Mouse (Mus musculus) thymus, postnatal 10 days (tissue): ENCODE measurements around the gene Snd1.

Experiments
- DNase-seq, 2 experiments: peaks; one replicate each; pipeline ENCODE4 v3.0.0; 2021; ENCODE audit warnings: low spot score in 2 of 2

The Snd1 gene

DNA sequence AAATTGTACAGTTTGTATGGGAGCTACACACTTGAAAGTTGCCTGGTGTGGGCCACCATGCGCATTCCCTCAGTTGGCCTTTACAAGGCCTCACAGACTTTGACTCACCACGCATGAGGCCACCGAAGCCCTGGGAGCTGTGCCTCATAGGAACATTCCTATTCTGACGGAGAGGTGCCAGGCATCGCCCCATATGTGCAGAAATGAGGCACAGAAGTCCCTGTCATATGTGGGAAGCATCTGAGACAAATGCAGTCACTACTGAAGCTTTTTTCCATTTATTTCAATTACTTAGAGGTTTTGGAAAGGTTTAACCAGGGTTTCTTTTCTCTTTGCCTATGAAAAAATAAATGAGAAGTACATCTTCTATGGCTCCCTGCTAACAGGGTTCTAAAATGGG is 278.3 kb downstream of the Snd1 start:
- DNase-seq: no peak

DNA sequence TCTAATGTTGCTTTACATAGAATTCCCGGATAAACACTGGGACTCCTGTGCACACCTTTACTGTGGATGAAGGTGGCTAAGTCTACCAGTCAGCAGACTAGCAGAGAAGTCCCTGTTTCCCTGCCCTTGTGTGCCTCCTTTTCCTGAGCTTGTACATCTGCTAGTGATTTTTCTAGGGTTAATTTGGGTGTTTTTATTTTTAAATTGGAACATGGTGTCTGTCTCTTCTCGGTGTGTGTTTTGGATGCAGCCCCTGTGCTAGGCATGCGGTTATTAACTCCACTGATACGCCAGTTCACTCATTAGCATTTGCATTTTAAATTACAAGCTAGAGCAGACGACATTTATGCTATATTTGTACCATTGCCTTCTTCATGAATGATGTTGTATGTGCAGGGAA is 278.7 kb downstream of the Snd1 start:
- no peak for DNase-seq

DNA sequence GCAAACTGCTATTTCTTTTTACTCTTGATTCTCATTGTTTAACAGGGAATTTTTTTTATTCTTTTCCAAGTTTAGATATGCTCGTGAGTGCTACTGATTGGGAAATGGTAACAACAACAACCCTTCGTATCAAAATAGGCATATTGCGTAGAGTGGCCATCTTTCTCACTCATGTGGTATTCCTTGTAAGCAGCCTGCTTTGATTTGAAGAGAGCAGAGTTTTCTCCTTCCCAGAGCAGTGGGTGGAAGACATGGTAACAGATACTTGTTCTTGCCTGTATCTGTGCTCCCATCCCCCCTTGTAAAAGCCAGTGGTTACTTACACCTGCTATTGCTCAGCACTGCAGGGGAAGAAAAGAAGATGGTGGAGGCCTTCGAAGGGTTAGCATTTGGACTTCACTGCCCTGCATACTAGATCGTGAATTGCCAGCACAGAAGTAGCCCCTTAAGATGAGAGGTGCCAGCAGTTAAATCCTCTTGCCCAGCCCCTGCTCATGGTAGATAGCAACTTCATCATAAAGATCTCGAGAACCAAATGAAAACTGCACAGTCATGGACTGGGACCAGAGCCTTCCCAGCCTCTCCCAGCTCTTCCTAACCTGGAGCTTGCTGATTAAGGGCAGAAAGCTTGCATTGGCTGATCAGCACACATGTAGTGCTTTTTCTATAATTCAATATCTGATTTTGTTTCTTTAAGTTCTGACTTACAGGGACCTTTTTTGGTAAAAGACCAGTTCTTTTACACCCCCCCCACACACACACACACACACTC is 279.4 kb downstream of the Snd1 start:
- no peak for DNase-seq

DNA sequence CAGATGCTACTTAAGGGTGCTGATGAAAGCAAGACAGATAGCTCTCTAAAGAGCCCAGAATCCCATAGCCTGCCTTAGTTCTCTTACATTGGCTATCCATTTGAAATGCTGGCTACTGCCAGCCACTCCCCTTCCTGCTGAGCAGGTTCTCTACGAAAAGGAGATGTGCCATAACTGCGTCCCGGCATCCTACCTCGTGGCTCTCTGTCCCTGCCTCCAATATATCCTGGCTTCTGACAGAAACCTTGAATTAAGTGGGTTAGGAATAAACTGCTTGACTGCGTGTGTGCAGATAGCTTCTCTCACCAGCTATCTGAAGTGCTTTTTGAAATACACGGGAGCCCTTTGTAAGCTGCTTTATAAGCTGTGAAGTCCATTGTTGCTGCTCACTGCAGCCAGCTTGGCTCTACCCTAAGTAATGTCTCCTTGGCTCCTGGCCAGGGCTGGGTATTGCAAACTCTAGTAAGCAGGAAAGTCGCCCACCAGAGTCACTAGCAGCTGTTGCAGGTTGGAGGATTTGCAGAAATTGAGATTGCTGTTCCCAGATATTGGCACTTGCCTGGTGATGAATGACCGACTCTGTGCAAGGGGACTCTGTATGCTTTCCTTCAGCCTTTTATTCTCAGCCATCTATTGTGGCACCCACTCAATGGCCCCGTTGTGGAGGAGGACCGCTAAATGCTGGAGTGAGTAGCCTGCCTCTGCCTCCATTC is 281.5 kb downstream of the Snd1 start:
- DNase-seq: no peak

DNA sequence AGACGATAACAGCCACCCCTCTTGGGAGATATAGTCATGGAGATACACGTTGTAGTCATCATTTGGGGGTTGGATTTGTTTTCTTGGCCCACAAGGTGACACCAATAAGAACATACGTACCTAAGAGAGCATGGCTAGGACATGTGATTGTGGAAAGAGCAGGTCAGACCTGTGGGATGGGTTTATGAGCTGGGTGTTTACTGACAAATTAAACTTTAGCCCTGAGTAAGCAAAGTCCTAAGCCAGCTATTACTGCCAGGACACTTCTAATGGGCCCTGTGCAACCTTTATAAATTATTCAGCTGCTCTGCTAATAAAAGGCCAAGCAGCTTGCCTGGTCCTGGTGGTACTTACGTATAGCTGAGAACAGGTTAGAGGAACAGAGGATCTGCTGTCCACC is 283.4 kb downstream of the Snd1 start:
- DNase-seq: no peak

DNA sequence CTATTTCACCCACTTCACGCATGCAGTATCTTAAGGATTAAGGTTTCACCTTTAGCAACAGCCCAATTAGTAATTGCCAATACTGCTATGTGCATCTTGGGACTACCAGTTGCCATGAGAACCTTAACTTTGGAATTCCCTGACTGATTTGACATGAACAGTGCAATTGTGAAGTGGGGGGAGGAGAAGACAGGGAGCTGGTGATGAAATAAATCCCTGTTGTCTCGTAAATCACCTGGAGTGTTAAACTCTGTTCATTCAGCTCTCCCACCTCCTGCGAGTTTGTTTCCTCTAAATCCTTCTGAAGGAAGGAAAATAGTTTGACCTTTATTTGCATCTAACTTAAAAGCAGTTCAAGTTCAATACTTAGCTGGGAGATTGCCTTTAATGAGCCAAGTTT is 286.8 kb downstream of the Snd1 start:
- DNase-seq: no peak

DNA sequence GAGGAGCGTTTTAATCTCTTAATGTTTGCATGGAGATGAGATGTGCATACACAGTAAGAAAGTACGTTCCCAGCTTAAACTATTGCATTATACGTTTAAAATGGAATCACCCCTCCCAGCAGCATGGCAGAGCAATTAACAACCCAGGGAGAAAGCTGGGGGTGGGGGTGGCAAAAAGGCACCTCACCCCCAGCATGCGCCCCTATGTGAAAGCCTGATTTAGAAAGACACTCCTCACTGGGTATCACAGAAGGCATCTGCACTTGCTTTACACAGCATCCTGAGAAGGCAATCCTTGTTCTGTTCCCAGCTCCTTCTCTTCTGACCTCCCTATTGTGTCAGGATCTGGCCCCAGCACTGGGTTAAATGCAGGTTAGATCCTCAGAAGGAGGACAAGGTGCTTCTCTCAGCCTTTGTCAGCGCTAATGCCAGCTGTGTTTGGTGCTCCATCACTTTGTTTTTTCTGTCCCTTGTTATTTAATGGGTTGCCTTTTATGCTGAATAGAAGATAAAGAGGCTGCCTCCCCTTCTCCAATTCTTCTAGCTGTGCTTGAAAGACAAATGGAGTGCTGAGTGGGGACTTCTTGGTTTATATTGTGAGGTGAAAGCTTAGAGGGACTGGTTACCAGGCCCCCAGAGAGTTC is 287.3 kb downstream of the Snd1 start:
- DNase-seq: no peak

DNA sequence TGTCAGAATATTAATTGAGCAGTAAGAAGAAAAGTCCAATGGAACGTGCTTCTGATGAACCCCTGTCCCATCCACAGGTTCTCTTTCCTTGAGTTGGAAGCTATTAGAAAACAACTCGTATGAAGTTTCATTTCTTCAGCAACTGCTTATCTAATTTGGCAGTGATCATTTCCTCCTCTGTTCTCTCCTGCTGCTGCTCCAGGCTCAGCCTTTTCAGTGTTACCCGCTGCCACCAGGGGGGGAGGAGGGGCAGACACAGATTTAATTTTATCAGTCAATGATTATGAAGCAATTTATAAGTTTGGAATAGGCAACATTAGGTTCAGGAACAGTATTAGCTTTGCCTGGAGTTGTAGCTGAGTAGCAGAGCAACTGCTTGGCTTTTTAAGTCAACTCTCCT is 291.7 kb downstream of the Snd1 start:
- no peak for DNase-seq

DNA sequence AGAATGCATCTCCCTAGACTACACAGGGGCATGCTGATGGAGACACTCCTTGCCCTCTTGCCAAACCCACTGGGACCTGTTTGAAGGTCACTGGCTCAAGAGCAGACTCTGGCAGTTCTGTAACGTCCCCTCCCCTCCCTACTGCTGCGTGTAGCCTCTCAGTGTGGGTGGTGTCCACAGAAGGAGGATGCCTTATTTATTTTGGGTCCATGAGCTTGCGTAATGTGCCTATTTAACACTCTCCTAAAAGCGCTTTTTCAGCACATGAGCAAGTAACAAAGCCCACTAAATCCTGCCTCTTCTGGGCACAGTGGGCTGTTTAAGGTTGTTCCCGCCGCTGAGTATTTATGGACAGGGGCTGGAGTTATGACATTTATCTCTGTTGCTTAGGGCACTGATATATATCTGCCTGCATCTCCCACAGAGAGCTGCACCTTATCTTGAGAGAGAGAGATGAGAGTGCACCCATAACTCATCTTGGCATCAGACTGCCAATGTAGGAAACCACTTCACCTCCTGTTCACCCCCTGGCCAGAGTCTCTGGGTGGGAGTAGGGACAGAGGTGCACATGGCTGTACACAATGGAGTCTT is 293.0 kb downstream of the Snd1 start:
- no peak for DNase-seq

DNA sequence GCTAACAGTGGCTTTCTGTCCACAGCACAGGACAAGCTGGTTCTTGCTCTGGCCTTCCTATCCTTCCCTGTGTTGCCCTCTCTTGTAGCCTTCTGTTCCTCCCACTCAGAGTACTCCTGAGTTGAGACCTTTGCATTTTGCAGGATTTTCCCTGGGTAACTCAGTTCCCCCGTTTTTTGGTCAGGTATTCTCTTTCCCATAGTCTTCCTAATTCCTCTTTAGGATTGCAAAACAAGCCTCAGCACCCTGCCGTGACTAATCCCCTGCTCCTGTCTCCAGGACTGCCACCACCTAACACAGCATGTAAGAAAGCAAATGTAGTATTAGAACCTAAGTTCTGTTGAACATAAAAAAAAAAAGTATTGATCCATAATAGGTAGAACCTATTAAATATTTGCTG is 296.4 kb downstream of the Snd1 start:
- DNase-seq: no peak

DNA sequence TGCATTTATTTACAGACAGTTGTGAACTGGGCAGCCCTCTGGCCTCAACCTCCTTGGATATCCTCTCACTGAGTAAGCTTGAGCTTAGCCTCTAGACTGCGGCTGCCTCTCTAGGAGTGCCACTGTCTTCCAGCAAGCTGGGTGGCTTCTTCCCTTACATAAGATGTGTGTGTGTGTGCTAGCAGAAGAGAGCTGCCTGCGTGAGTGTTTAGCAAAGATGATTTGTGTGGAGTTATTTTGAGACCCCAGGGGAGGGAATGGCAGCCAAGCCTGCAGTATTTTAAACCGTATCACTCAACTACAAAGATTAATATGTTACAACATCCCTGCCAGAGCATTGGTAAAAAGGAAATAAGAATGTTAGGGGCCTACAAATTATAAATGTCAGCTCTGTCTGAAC is 306.8 kb downstream of the Snd1 start:
- DNase-seq: no peak

DNA sequence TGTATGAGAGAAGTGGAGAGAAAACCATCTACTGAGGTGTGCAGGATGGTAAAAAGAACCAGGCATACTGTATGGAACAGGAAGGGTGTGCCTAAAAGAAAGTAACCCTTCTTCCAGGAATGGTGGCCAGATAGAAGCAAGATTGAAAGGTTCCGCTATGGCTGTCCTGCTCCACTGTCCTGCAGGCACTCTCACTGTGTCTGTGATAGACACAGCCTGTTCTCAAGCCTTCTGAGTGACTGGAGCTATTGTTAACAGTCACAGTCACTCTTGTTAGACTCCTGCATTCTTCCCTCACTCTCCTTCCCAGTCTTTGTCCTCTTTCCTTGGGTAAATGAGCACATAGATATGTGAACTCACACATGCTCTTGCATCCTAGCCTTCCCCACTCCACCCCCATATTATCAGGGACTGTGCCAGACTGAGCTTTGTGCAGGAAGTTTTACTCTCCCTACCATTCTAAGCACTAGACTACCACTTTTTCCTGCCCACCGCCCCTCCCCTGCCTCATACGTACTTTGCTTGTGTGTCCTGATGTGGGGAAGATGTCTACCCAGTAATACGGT is 308.2 kb downstream of the Snd1 start:
- DNase-seq: no peak

DNA sequence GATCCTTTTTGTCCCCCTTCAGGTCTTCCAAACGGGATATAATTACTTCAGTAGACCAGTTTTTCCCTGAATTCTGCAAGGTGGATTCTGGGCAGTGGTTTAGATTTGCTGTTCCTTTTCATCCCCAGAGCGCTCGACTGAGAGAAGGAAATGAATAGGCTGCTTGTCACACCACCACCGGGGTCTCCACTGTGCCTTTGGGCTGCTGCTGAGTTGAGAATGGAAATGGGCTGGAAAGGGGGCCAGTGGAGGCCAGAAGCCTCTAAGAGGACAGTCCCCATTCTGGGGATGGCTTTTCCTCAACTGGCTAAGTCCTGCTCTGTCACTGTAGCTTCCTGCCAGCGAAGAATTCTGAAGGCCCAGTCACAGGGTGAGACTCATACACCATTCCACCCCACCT is 309.0 kb downstream of the Snd1 start:
- no peak for DNase-seq

DNA sequence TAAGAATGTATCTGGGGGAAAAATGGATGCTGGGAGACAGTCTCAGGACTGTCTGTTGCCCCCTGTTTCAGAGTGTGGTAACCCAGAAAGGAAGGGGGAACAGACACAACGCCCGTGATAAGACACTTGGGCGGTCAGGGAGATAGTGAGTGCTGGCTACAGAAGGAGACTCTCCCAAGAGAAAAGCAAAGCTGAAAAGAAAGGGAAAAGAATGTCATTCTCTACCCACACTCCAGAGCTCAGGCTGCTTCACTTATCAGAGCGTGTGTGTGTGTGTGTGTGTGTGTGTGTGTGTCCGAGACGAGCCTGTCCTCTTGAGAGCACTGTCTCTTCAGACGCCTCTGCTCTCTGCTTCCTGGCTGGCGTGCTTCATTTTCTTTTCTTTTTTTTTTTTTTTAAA is 310.8 kb downstream of the Snd1 start:
- no peak for DNase-seq

DNA sequence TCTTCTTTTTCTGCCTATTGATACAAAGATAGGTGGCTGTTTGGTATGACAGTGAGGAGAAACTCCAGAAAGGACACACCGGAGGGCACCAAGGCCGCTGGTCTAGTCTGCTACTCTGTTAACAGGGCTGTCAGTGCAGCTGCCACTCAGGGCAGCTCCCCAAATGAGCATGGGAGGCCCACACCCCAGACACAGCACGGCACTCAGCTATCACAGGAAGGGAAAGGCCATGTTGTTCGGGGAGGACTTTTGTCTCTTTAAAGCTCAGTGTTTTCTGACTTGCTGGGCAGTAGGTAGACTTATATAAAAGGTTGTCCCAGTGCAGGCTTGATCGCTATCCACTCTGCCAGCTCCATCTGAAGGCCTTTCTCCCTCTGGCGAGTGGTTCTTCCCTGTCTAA is 312.2 kb downstream of the Snd1 start:
- no peak for DNase-seq

DNA sequence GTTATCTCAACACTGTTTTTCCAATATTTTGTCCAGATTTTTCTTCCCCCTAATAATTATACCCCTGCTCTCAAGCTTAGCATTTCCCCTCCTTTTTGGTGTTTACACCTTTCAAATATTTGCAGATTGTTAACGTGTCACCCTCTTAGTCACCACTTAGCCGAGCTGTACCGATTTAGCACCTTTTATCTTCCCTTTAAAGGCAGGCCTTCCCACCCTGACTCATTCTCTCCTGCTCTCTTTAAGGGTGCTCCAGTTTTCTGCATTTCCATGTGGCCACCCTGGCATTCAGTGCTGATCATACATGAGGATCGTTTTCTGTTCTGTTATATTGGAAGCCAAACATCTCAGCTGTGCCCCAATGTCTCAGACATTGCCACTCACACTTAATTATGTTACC is 314.7 kb downstream of the Snd1 start:
- no peak for DNase-seq

DNA sequence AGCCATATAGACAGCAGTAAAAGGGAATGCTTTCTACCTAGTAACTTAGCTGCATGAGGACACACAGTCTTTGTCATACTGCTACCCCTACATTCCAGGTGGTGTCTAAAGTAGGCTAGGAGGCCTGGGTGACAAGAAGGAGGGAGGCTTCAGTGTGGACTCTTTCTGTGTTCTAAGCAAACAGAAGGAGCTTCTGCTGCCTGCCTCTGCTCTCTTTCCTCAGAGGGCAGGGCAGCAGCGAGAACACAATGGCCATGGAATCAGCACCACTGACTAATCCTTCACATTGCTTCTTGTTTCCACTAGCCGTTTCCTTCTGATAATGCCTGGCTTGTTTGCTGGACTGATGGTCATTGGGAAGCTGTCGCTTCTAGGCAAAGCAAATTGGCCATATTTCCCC is 316.2 kb downstream of the Snd1 start:
- DNase-seq: no peak

DNA sequence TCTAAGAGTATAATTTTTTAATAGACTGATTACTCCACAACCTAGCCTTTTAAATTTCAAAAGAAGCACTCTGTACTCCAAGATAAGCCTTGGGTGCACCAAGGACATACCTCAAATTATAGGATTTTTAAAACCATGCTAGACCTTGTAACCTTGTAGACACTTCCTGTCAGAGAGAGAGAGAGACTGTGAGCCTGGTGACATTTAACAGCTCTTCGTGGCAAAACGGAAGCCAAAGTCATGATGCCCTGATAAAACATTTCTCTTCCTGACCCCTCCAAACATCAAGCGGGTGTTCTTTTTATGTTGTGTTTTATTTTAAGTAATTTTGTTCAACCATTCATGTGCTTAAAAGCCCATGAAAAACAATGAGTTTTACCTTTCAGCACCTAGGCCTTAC is 316.9 kb downstream of the Snd1 start:
- no peak for DNase-seq

DNA sequence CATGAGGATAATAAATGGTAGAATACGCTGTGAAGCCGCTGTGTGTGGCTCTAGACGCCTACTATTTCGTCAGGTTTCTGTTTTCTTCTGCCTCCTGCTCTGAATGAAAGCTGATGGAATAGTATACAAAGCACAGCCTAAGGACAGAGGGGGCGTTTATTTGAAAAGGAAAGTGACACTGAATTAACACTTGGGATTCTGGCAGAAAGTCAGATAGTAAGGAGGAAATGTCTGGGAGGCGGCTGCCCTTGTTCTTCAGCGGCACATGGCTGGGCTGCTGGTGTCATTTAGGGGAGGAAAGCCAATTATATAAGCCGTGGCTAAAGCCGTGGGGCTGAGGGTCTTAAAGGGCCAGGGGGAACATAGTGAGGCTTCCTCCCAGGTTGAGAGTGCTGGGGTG is 320.4 kb downstream of the Snd1 start:
- DNase-seq: no peak

DNA sequence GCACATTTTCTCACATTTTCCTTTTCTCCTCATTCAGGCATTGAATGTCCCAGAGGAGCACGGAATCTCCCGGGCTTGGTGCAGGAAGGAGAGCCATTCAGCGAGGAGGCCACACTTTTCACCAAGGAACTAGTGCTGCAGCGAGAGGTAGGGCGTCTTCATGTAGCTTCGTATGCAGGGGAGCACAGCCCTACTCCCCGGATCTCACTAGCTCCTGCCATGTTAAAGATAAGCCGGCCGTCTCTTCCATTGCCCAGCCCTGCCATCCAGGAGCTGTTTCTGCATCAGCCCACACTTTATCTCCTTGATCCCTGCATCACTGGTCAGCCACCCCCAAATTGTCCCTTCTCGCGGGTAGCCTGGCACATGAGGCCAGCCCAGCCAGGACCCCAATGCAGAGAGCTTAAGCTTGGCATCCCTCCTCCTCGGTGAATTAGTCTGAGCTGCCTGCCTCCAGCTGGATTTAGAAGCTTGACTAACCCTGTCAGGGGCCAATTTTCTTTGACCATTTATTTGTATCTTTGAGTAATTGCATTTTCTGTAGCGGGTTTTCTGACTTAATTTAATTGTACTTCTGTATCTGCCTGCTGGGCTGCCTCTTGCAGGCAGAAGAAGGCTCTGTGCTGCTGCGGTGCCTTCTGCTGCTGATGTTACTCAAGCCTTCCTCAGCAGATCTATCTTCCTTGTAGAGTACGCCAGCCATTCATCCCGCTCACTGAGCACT is 321.0 kb downstream of the Snd1 start:
- DNase-seq: no peak

DNA sequence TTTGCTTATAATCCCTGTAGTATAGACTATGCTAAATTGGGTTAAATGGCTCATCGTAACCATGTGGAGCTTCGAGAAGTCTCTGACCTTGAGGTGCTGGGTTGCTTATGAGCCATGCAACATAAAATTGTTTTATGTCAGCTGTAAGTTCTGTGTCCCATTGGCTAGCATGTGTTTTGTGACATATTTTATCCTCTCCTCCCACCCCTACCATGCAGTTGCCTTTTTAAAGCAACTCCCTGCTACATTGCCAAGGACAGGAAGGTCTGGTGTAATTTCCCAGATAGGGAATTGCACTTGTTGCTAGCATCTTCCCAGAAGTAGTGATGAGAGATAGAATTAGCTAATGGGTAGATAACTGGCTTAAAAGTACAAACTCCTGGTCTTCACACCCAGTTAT is 324.9 kb downstream of the Snd1 start:
- no peak for DNase-seq

DNA sequence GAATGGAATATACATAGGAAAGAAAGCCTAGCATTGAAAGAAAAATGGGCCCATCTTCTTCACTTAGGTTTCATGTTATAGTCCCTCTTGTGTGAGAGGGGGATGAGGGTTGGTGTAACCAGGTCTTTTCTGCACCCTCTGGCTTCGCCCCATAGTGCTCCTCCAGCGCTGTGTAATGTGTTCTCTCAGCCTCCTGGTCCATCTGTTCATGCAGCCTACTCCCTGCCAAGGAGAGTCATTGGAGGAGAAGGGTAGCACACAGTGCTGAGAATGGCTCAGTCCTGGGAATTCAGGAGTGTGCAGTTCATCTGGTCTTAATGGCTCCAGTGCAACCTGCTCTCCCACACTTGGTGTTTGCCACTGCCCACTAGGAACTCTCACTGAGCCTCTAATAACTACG is 326.0 kb downstream of the Snd1 start:
- DNase-seq: no peak
